Mouse (Mus musculus) left cerebral cortex, postnatal 4 days (tissue): ENCODE measurements around the gene Ryk. TPM values are rescaled to one million over a fixed set of nuclear protein-coding genes. Genes with fewer than 3 reads are reported as not detected.

Experiments
- DNase-seq: peaks from one replicate; pipeline ENCODE4 v3.0.0-alpha.2; 2022
- intact Hi-C: fragments of 180-260 bp; cut with DNase I; formaldehyde crosslinking; loops from one replicate; pipeline ENCODE4 v1.15.1; 2025
- total RNA-seq, 2 experiments: library from RNA; stranded (reverse); gene quantifications; 2 replicates each; pipeline ENCODE4 v1.2.3; 2021

Gene Ryk
- total RNA-seq, 2 experiments from 2014 or later: 50.7 to 54.5 TPM

GRCm38 (mm10) chr9:102933925-102934721 lies 99.4 kb downstream of the Ryk start:
- intact Hi-C loops: no loop called here
- DNase-seq: no peak

- intact Hi-C loops: no loop called here
- DNase-seq: peak; percentile 78
Measured at GRCm38 (mm10) chr9:102942221-102942620, 107.5 kb downstream of the Ryk start.

- intact Hi-C loops: no loop called here
- no peak for DNase-seq
Measured at GRCm38 (mm10) chr9:102944891-102945290, 110.2 kb downstream of the Ryk start.

GRCm38 (mm10) chr9:102946469-102947015 lies 111.8 kb downstream of the Ryk start:
- no peak for DNase-seq
- intact Hi-C loops: no loop called here

GRCm38 (mm10) chr9:102948706-102949105 lies 114.0 kb downstream of the Ryk start:
- intact Hi-C loops: no loop called here
- DNase-seq: no peak

GRCm38 (mm10) chr9:102951091-102951994 lies 116.6 kb downstream of the Ryk start:
- DNase-seq: no peak
- intact Hi-C loops: no loop called here

GRCm38 (mm10) chr9:102955866-102956265 lies 121.1 kb downstream of the Ryk start:
- no peak for DNase-seq
- intact Hi-C loops: no loop called here

Other genes starting within 250 kb of the Ryk start
- 10 to 100 TPM; 80.9 to 91.4 TPM for gene Anapc13, start 208.6 kb upstream of the Ryk start, total RNA-seq
- gene Cep63, start 208.4 kb upstream of the Ryk start, total RNA-seq: 10 to 100 TPM; 29.3 to 30.2 TPM
- gene Amotl2, start 118.2 kb upstream of the Ryk start, total RNA-seq: 10 to 100 TPM; 42.3 to 45.5 TPM
- gene Slco2a1, start 153.8 kb downstream of the Ryk start, total RNA-seq: 1 to 10 TPM; 3.9 to 4.7 TPM